Mouse (Mus musculus): Measurements from ENCODE around the gene Tmem132b. TPM values are rescaled to one million over a fixed set of nuclear protein-coding genes. Genes with fewer than 3 reads are reported as not detected.

Tmem132b gene
- polyA plus RNA-seq, 1 experiment from 2014 or later = 0.41 TPM

Other genes with a start within 250 kb of the Tmem132b start
- 41.2 and 43.6 TPM in 2 replicates for gene Scarb1, start 190.7 kb upstream of the Tmem132b start, polyA plus RNA-seq (2016; fragmentation: Nextera tagmentation; extraction: Ambion mirVana)
- 0.52 and 0.86 TPM in 2 replicates for gene Gm10382, start 142.5 kb upstream of the Tmem132b start, polyA plus RNA-seq (2016; fragmentation: Nextera tagmentation; extraction: Ambion mirVana)
- 928 and 1,134 TPM in 2 replicates for gene Ubc, start 141.6 kb upstream of the Tmem132b start, polyA plus RNA-seq (2016; fragmentation: Nextera tagmentation; extraction: Ambion mirVana)
- gene Dhx37, start 97.7 kb upstream of the Tmem132b start, polyA plus RNA-seq (2016; fragmentation: Nextera tagmentation; extraction: Ambion mirVana) = 19.2 and 21.0 TPM in 2 replicates
- 46.9 and 53.8 TPM in 2 replicates for gene Bri3bp, start 90.2 kb upstream of the Tmem132b start, polyA plus RNA-seq (2016; fragmentation: Nextera tagmentation; extraction: Ambion mirVana)
- 63.4 and 73.4 TPM in 2 replicates for gene Aacs, start 56.0 kb upstream of the Tmem132b start, polyA plus RNA-seq (2016; fragmentation: Nextera tagmentation; extraction: Ambion mirVana)